10 mouse cellular contexts compared by ENCODE assay signal in the genomic region with DNA sequence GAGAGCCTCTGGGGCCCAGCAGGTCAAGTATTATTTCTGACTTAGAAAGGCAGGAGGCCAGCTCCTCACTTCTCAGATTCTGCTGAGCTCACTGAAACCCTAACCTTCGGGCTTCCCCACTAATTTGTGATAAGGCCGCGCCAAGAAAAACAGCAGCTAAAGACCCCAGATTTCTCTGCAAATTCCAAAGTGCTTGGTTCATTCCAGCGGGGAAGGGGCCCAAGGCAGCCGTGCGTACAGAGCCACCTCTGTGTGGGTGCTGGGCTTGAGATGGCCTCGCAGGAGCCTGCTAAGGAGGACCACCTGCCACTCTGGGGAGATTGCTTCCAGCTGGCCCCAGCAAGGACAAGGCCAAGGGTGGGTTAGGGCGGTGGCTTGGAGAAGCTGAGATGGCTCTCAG.
DNase-seq lines count a peak whose midpoint lies in the region; ATAC-seq and TF ChIP-seq lines count a peak whose summit lies in the region.
"Had no signal": no experiment of that assay in that cellular context is flagged by ENCODE, and none has a peak within 500 bp of the region (broad histone marks: within the 10 kb centered on the region; RNA-seq: fewer than 3 reads in every experiment).

No protein-coding gene starts in this region.

- peak; percentile 9 for DNase-seq in urinary bladder, postnatal 25 days (ENCODE audit: low spot score)
- DNase-seq in urinary bladder, postnatal 10 days (ENCODE audit: low spot score) = no peak
- DNase-seq in cerebellum, postnatal 36 days = no peak
- no peak for DNase-seq in T-cell, adult 2 months (ENCODE audit: low spot score)
- DNase-seq in thymus, postnatal 14 days = no peak
- DNase-seq: cerebellum, adult 8-10 months had no signal

- peaks cover 13% of the 10 kb centered on the region for H3K4me1 ChIP-seq in intestine, embryonic 15.5 days (replicated peaks)
- H3K4me1 ChIP-seq in intestine, postnatal 0 days (replicated peaks; ENCODE audit: control insufficient read depth, insufficient read depth, low read length) = 0 out of 2 replicates have a peak, but pooled peaks cover 4% of the 10 kb centered on the region
- H3K4me1 ChIP-seq in intestine, embryonic 16.5 days (ENCODE audit: control insufficient read depth, insufficient read depth, low read length) = peaks cover 12% of the 10 kb centered on the region

- 0 out of 2 replicates have a peak overlapping the region, but pooled peaks have one; percentile 37 for H3K27ac ChIP-seq in intestine, embryonic 15.5 days
- no peak overlapping the region for H3K27ac ChIP-seq in intestine, postnatal 0 days (ENCODE audit: low read depth, low read length)
- peak overlapping the region; percentile 34; the same call in 1 of the 2 replicates for H3K27ac ChIP-seq in intestine, embryonic 16.5 days (ENCODE audit: low read length)

- no peak overlapping the region for H3K4me3 ChIP-seq in intestine, embryonic 15.5 days (replicated peaks)
- H3K4me3 ChIP-seq in intestine, postnatal 0 days (ENCODE audit: low read depth, low read length) = no peak overlapping the region
- no peak overlapping the region for H3K4me3 ChIP-seq in intestine, embryonic 16.5 days (ENCODE audit: low read length)
- H3K4me3 ChIP-seq: erythroblast, embryonic 14.5 days had no signal

- no peaks in the 10 kb centered on the region for H3K9me3 ChIP-seq in intestine, embryonic 15.5 days
- H3K9me3 ChIP-seq in intestine, postnatal 0 days (ENCODE audit: control insufficient read depth) = no peaks in the 10 kb centered on the region
- H3K9me3 ChIP-seq in intestine, embryonic 16.5 days (ENCODE audit: control insufficient read depth, low read length) = no peaks in the 10 kb centered on the region

- no peak for TF ChIP-seq CTCF in intestine, postnatal 0 days (IDR thresholded peaks at IDR 0.05; ENCODE audit: low read depth)

- H3K4me2 ChIP-seq in intestine, embryonic 15.5 days (replicated peaks) = no peak overlapping the region
- no peak overlapping the region for H3K4me2 ChIP-seq in intestine, postnatal 0 days (replicated peaks; ENCODE audit: low read depth)
- no peak overlapping the region for H3K4me2 ChIP-seq in intestine, embryonic 16.5 days (ENCODE audit: low read depth, low read length)

- peak; percentile 35; the same call in 1 of the 2 replicates for ATAC-seq in intestine, embryonic 15.5 days
- ATAC-seq in intestine, postnatal 0 days = no peak
- peak; percentile 26; the same call in 1 of the 2 replicates for ATAC-seq in intestine, embryonic 16.5 days

- 43% methylated on average over 8 of the region's 8 CpGs for WGBS in intestine, embryonic 15.5 days
- 52% methylated on average over 8 of the region's 8 CpGs for WGBS in intestine, postnatal 0 days
- 53% methylated on average over 8 of the region's 8 CpGs for WGBS in intestine, embryonic 16.5 days

- H3K27me3 ChIP-seq in intestine, embryonic 15.5 days (replicated peaks) = no peaks in the 10 kb centered on the region
- no peaks in the 10 kb centered on the region for H3K27me3 ChIP-seq in intestine, postnatal 0 days (replicated peaks; ENCODE audit: control insufficient read depth, insufficient read depth, low read length)
- no peaks in the 10 kb centered on the region for H3K27me3 ChIP-seq in intestine, embryonic 16.5 days (replicated peaks; ENCODE audit: control insufficient read depth, insufficient read depth, low read length)

- no peak overlapping the region for H3K9ac ChIP-seq in intestine, embryonic 15.5 days
- no peak overlapping the region for H3K9ac ChIP-seq in intestine, postnatal 0 days (ENCODE audit: low read depth, low read length)
- no peak overlapping the region for H3K9ac ChIP-seq in intestine, embryonic 16.5 days (ENCODE audit: low read depth, low read length)

- no peaks in the 10 kb centered on the region for H3K36me3 ChIP-seq in intestine, embryonic 15.5 days
- H3K36me3 ChIP-seq in intestine, postnatal 0 days (ENCODE audit: control insufficient read depth, insufficient read depth) = no peaks in the 10 kb centered on the region; the same call in 1 of the 2 replicates
- no peaks in the 10 kb centered on the region for H3K36me3 ChIP-seq in intestine, embryonic 16.5 days (ENCODE audit: control insufficient read depth, insufficient read depth, low read length)
